Mouse (Mus musculus): Measurements from ENCODE around the gene Tespa1.
"Not testable (repeated sequence)": the region's sequence is repeated elsewhere in the genome, so short reads cannot be mapped to it uniquely, and the experiment has no call there.

The Tespa1 gene

GRCm38 (mm10) chr10:130344056-130344455, 21.4 kb downstream of the Tespa1 start:
- no peak for DNase-seq (ENCODE audit: low read depth in 1 of 2, low spot score in 2 of 2)

- no peak for DNase-seq (ENCODE audit: low read depth in 1 of 2, low spot score in 2 of 2)
Measured at GRCm38 (mm10) chr10:130363438-130364164, 40.9 kb downstream of the Tespa1 start.

- DNase-seq (ENCODE audit: low read depth in 1 of 2, low spot score in 2 of 2), result no peak
Measured at GRCm38 (mm10) chr10:130364766-130365165, 42.1 kb downstream of the Tespa1 start.

GRCm38 (mm10) chr10:130368384-130368783, 45.7 kb downstream of the Tespa1 start:
- DNase-seq (ENCODE audit: low read depth in 1 of 2, low spot score in 2 of 2), result no peak

- no peak for DNase-seq (ENCODE audit: low read depth in 1 of 2, low spot score in 2 of 2)
Measured at GRCm38 (mm10) chr10:130370005-130370682, 47.5 kb downstream of the Tespa1 start.

- no peak for DNase-seq (ENCODE audit: low read depth in 1 of 2, low spot score in 2 of 2)
Measured at GRCm38 (mm10) chr10:130371644-130372043, 49.0 kb downstream of the Tespa1 start.

GRCm38 (mm10) chr10:130372491-130373173, 50.0 kb downstream of the Tespa1 start:
- no peak for DNase-seq (ENCODE audit: low read depth in 1 of 2, low spot score in 2 of 2)

GRCm38 (mm10) chr10:130375145-130375544, 52.5 kb downstream of the Tespa1 start:
- no peak for DNase-seq (ENCODE audit: low read depth in 1 of 2, low spot score in 2 of 2)

GRCm38 (mm10) chr10:130394232-130394631, 71.6 kb downstream of the Tespa1 start, which contains the start of gene Vmn2r84:
Vmn2r84 (minus strand) TSS chr10:130394332.
- DNase-seq (ENCODE audit: low read depth in 1 of 2, low spot score in 2 of 2), result no peak

GRCm38 (mm10) chr10:130412167-130412698, 89.6 kb downstream of the Tespa1 start:
- not testable (repeated sequence) for DNase-seq (ENCODE audit: low read depth in 1 of 2, low spot score in 2 of 2)
